10 mouse cellular contexts compared by ENCODE assay signal in the genomic region with DNA sequence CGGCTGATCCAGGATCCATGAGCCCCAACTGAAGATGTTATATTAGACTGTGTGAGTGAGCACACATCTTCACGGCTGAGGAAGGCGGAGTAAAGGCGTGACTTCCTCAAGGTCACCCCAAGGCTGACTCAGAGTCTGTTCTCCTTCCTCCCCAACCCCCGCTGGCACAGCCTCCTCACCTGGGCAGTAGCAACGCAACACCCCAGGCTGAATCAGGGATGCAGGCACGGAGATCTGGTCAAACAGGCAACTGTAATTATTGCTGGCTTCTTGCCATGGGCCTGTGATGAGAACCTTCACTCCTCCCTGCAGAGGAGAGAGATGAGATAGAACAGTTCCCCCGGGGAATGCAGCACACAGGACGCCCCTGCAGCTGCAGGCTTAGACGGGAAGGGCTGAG. TPM values are rescaled to one million over a fixed set of nuclear protein-coding genes. Genes with fewer than 3 reads are reported as not detected.
DNase-seq lines count a peak whose midpoint lies in the region; ATAC-seq and TF ChIP-seq lines count a peak whose summit lies in the region.
"Had no signal": no experiment of that assay in that cellular context is flagged by ENCODE, and none has a peak within 500 bp of the region (broad histone marks: within the 10 kb centered on the region; RNA-seq: fewer than 3 reads in every experiment).

No protein-coding gene starts in this region.

- H3K36me3 ChIP-seq in limb, embryonic 14.5 days (ENCODE audit: control insufficient read depth, insufficient read depth, low read length): no peaks in the 10 kb centered on the region
- no peaks in the 10 kb centered on the region for H3K36me3 ChIP-seq in limb, embryonic 10.5 days
- no peaks in the 10 kb centered on the region for H3K36me3 ChIP-seq in forebrain, postnatal 0 days (ENCODE audit: insufficient read depth)
- no peaks in the 10 kb centered on the region for H3K36me3 ChIP-seq in neural tube, embryonic 12.5 days

- no peak for ATAC-seq in limb, embryonic 14.5 days (ENCODE audit: low FRiP score, low read depth)
- ATAC-seq in forebrain, postnatal 0 days: no peak
- ATAC-seq in neural tube, embryonic 12.5 days (ENCODE audit: low FRiP score, low read depth): no peak

- no peak for TF ChIP-seq CTCF in forebrain, postnatal 0 days (IDR thresholded peaks at IDR 0.05; ENCODE audit: low read depth)

- no peaks in the 10 kb centered on the region for H3K9me3 ChIP-seq in limb, embryonic 14.5 days (ENCODE audit: control insufficient read depth, low read length)
- H3K9me3 ChIP-seq in limb, embryonic 10.5 days (replicated peaks): no peaks in the 10 kb centered on the region
- H3K9me3 ChIP-seq in forebrain, postnatal 0 days (ENCODE audit: low read length): no peaks in the 10 kb centered on the region
- no peaks in the 10 kb centered on the region for H3K9me3 ChIP-seq in neural tube, embryonic 12.5 days

- 16% methylated on average over 10 of the region's 10 CpGs for WGBS in limb, embryonic 14.5 days
- WGBS in limb, embryonic 10.5 days: 30% methylated on average over 10 of the region's 10 CpGs
- WGBS in forebrain, postnatal 0 days: 23% methylated on average over 10 of the region's 10 CpGs
- WGBS in neural tube, embryonic 12.5 days: 32% methylated on average over 10 of the region's 10 CpGs

- no peak for TF ChIP-seq POLR2A in limb, embryonic 14.5 days (IDR thresholded peaks at IDR 0.05; ENCODE audit: borderline replicate concordance, extremely low read depth, insufficient read depth, insufficient read length)

- no peak overlapping the region for H3K27ac ChIP-seq in limb, embryonic 14.5 days (replicated peaks; ENCODE audit: low read depth, low read length)
- no peak overlapping the region for H3K27ac ChIP-seq in limb, embryonic 10.5 days
- H3K27ac ChIP-seq in forebrain, postnatal 0 days (ENCODE audit: low read depth, low read length): no peak overlapping the region
- H3K27ac ChIP-seq in neural tube, embryonic 12.5 days: peak overlapping the region; percentile 97; the same call in 1 of the 2 replicates

- no peak overlapping the region for H3K4me3 ChIP-seq in limb, embryonic 14.5 days (replicated peaks; ENCODE audit: low read length)
- no peak overlapping the region for H3K4me3 ChIP-seq in limb, embryonic 10.5 days
- no peak overlapping the region for H3K4me3 ChIP-seq in forebrain, postnatal 0 days (ENCODE audit: low read depth, low read length)
- H3K4me3 ChIP-seq in neural tube, embryonic 12.5 days: no peak overlapping the region

- H3K4me1 ChIP-seq in limb, embryonic 14.5 days (ENCODE audit: control insufficient read depth, insufficient read depth, low read length): 0 out of 2 replicates have a peak, but pooled peaks cover 8% of the 10 kb centered on the region
- H3K4me1 ChIP-seq in limb, embryonic 10.5 days: peaks cover 36% of the 10 kb centered on the region
- peaks cover 22% of the 10 kb centered on the region for H3K4me1 ChIP-seq in forebrain, postnatal 0 days (ENCODE audit: insufficient read depth)
- peaks cover 43% of the 10 kb centered on the region for H3K4me1 ChIP-seq in neural tube, embryonic 12.5 days

- no peak overlapping the region for H3K4me2 ChIP-seq in limb, embryonic 14.5 days (replicated peaks; ENCODE audit: low read depth, low read length, severe bottlenecking)
- H3K4me2 ChIP-seq in forebrain, postnatal 0 days (ENCODE audit: low read depth): 0 out of 2 replicates have a peak overlapping the region, but pooled peaks have one; percentile 5
- H3K4me2 ChIP-seq in neural tube, embryonic 12.5 days (replicated peaks): peak overlapping the region; percentile 58

- peaks cover 30% of the 10 kb centered on the region for H3K27me3 ChIP-seq in limb, embryonic 14.5 days (ENCODE audit: control insufficient read depth, insufficient read depth, low read length)
- peaks cover 37% of the 10 kb centered on the region for H3K27me3 ChIP-seq in limb, embryonic 10.5 days (ENCODE audit: low read depth, poor library complexity, severe bottlenecking)
- H3K27me3 ChIP-seq in forebrain, postnatal 0 days (ENCODE audit: insufficient read depth, low read length): no peaks in the 10 kb centered on the region
- peaks cover 7% of the 10 kb centered on the region; the same call in 1 of the 2 replicates for H3K27me3 ChIP-seq in neural tube, embryonic 12.5 days (replicated peaks)

- no peak overlapping the region for H3K9ac ChIP-seq in limb, embryonic 14.5 days (ENCODE audit: low read depth, low read length, severe bottlenecking)
- H3K9ac ChIP-seq in forebrain, postnatal 0 days: no peak overlapping the region
- peak overlapping the region; percentile 21; the same call in 1 of the 2 replicates for H3K9ac ChIP-seq in neural tube, embryonic 12.5 days

- peak; percentile 48 for DNase-seq in adrenal gland, adult 2 months
- DNase-seq in adrenal gland, adult 18-20 months (ENCODE audit: low spot score in 2 of 2): no peak
- peak; percentile 55 for DNase-seq in limb, embryonic 14.5 days (ENCODE audit: low spot score)
- DNase-seq in limb, embryonic 10.5 days (ENCODE audit: low spot score): no peak
- no peak for DNase-seq in forebrain, postnatal 0 days
- no peak for DNase-seq in urinary bladder, adult 2 months (ENCODE audit: low spot score)
- no peak for DNase-seq in spleen, adult 12 weeks (ENCODE audit: low spot score)
- DNase-seq: lung, postnatal 36 days had no signal

RNA-seq across cellular contexts. Expression of a gene that starts 48.8 kb away (rescaled TPM):
- not detected for total RNA-seq in adrenal gland, adult 2 months (2021)
- polyA plus RNA-seq in adrenal gland, adult 2 months (2012; rRNA removed): not detected in 2 replicates
- total RNA-seq in adrenal gland, adult 18-20 months (2021): not detected
- not detected in 2 replicates for polyA plus RNA-seq in limb, embryonic 14.5 days (2012; rRNA removed)
- polyA plus RNA-seq in limb, embryonic 14.5 days (2014; fragmentation: Nextera tagmentation; extraction: Ambion mirVana): not detected in 2 replicates
- not detected in 2 replicates for polyA plus RNA-seq in limb, embryonic 10.5 days (2016; fragmentation: Nextera tagmentation; extraction: Ambion mirVana)
- total RNA-seq in forebrain, postnatal 0 days (2014; rRNA removed): not detected in 2 replicates
- not detected in 2 replicates for polyA plus RNA-seq in forebrain, postnatal 0 days (2015; fragmentation: Nextera tagmentation; extraction: Ambion mirVana)
- polyA plus RNA-seq in neural tube, embryonic 12.5 days (2016; fragmentation: Nextera tagmentation; extraction: Ambion mirVana): 0.38 TPM in 1 of 2 replicates, not detected in the other
- polyA plus RNA-seq in urinary bladder, adult 2 months (2012; rRNA removed): not detected in 2 replicates
- polyA plus RNA-seq: stomach, embryonic 16.5 days had no signal

Comparison
In these comparisons a context has a peak if more than half of its experiments do, and no peak if none do; other contexts are left out.
1. DNase-seq: peak in adrenal gland, adult 2 months (single experiment) and limb, embryonic 14.5 days (single experiment); none in adrenal gland, adult 18-20 months (0 of 2), limb, embryonic 10.5 days (single experiment), forebrain, postnatal 0 days (single experiment), urinary bladder, adult 2 months (single experiment) and spleen, adult 12 weeks (single experiment).